Mouse (Mus musculus): ENCODE data around the gene Zfp316. TPM values are rescaled to one million over a fixed set of nuclear protein-coding genes. Genes with fewer than 3 reads are reported as not detected.

Gene Zfp316
- total RNA-seq, 1 experiment from 2014 or later: 3.0 TPM

- no peak for ATAC-seq (ENCODE audit: extremely low read depth, insufficient number of reproducible peaks, low FRiP score, poor library complexity, severe bottlenecking)
Measured at GRCm38 (mm10) chr5:143288378-143288911, 18.6 kb upstream of the Zfp316 start.

GRCm38 (mm10) chr5:143287774-143288328, 18.0 kb upstream of the Zfp316 start:
- no peak for ATAC-seq (ENCODE audit: extremely low read depth, insufficient number of reproducible peaks, low FRiP score, poor library complexity, severe bottlenecking)

- no peak for ATAC-seq (ENCODE audit: extremely low read depth, insufficient number of reproducible peaks, low FRiP score, poor library complexity, severe bottlenecking)
Measured at GRCm38 (mm10) chr5:143284762-143285161, 14.9 kb upstream of the Zfp316 start.

GRCm38 (mm10) chr5:143279247-143279646, 9.4 kb upstream of the Zfp316 start:
- ATAC-seq (ENCODE audit: extremely low read depth, insufficient number of reproducible peaks, low FRiP score, poor library complexity, severe bottlenecking): no peak

- ATAC-seq (ENCODE audit: extremely low read depth, insufficient number of reproducible peaks, low FRiP score, poor library complexity, severe bottlenecking): no peak
Measured at GRCm38 (mm10) chr5:143275761-143276160, 5.9 kb upstream of the Zfp316 start.

- ATAC-seq (ENCODE audit: extremely low read depth, insufficient number of reproducible peaks, low FRiP score, poor library complexity, severe bottlenecking): no peak
Measured at GRCm38 (mm10) chr5:143272540-143273330, 2.9 kb upstream of the Zfp316 start.

- ATAC-seq (ENCODE audit: extremely low read depth, insufficient number of reproducible peaks, low FRiP score, poor library complexity, severe bottlenecking): no peak
Measured at GRCm38 (mm10) chr5:143272108-143272507, 2.3 kb upstream of the Zfp316 start.

GRCm38 (mm10) chr5:143271642-143272041, 1.8 kb upstream of the Zfp316 start:
- ATAC-seq (ENCODE audit: extremely low read depth, insufficient number of reproducible peaks, low FRiP score, poor library complexity, severe bottlenecking): no peak

GRCm38 (mm10) chr5:143270151-143270519, 313 bp upstream of the Zfp316 start:
- ATAC-seq (ENCODE audit: extremely low read depth, insufficient number of reproducible peaks, low FRiP score, poor library complexity, severe bottlenecking): 0 out of 2 replicates have a peak, but pooled peaks have one; percentile 10

- no peak for ATAC-seq (ENCODE audit: extremely low read depth, insufficient number of reproducible peaks, low FRiP score, poor library complexity, severe bottlenecking)
Measured at GRCm38 (mm10) chr5:143268985-143269362, 848 bp downstream of the Zfp316 start.

GRCm38 (mm10) chr5:143266794-143267193, 3.0 kb downstream of the Zfp316 start:
- ATAC-seq (ENCODE audit: extremely low read depth, insufficient number of reproducible peaks, low FRiP score, poor library complexity, severe bottlenecking): no peak

- no peak for ATAC-seq (ENCODE audit: extremely low read depth, insufficient number of reproducible peaks, low FRiP score, poor library complexity, severe bottlenecking)
Measured at GRCm38 (mm10) chr5:143265409-143265808, 4.4 kb downstream of the Zfp316 start.

GRCm38 (mm10) chr5:143264689-143265088, 5.1 kb downstream of the Zfp316 start:
- no peak for ATAC-seq (ENCODE audit: extremely low read depth, insufficient number of reproducible peaks, low FRiP score, poor library complexity, severe bottlenecking)

GRCm38 (mm10) chr5:143261636-143262035, 8.2 kb downstream of the Zfp316 start:
- ATAC-seq (ENCODE audit: extremely low read depth, insufficient number of reproducible peaks, low FRiP score, poor library complexity, severe bottlenecking): no peak

- ATAC-seq (ENCODE audit: extremely low read depth, insufficient number of reproducible peaks, low FRiP score, poor library complexity, severe bottlenecking): no peak
Measured at GRCm38 (mm10) chr5:143255802-143256201, 14.0 kb downstream of the Zfp316 start.

GRCm38 (mm10) chr5:143255131-143255519, 14.7 kb downstream of the Zfp316 start:
- no peak for ATAC-seq (ENCODE audit: extremely low read depth, insufficient number of reproducible peaks, low FRiP score, poor library complexity, severe bottlenecking)

GRCm38 (mm10) chr5:143254487-143255130, 15.2 kb downstream of the Zfp316 start:
- ATAC-seq (ENCODE audit: extremely low read depth, insufficient number of reproducible peaks, low FRiP score, poor library complexity, severe bottlenecking): no peak

- ATAC-seq (ENCODE audit: extremely low read depth, insufficient number of reproducible peaks, low FRiP score, poor library complexity, severe bottlenecking): no peak
Measured at GRCm38 (mm10) chr5:143253881-143254486, 15.8 kb downstream of the Zfp316 start.

- no peak for ATAC-seq (ENCODE audit: extremely low read depth, insufficient number of reproducible peaks, low FRiP score, poor library complexity, severe bottlenecking)
Measured at GRCm38 (mm10) chr5:143253186-143253880, 16.5 kb downstream of the Zfp316 start.
